Mouse (Mus musculus) MEL (cell line): ENCODE measurements around the gene Ntn1. TPM values are rescaled to one million over a fixed set of nuclear protein-coding genes. Genes with fewer than 3 reads are reported as not detected.

Experiments used
- DNase-seq: peaks from one replicate; pipeline ENCODE4 v3.0.0; 2011; ENCODE audit warnings: low read depth, low spot score
- H3K27ac ChIP-seq: 2 replicates; pipeline ENCODE4 v1.5.1; 2012; ENCODE audit warnings: low read depth, mild to moderate bottlenecking, control low read depth, low read length, moderate library complexity; ENCODE audit not compliant: control insufficient read depth
- H3K27me3 ChIP-seq, 2 experiments: fragments of 150-350 bp in 1 of 2; sonication (generic) in 1 of 2; 2 replicates each; pipeline ENCODE4 v1.6.1; 2012; ENCODE audit warnings: low read length in 2 of 2, mild to moderate bottlenecking in 2 of 2, improper control_type of control experiment in 1 of 2, moderate library complexity in 1 of 2; ENCODE audit not compliant: insufficient read depth in 2 of 2, control insufficient read depth in 1 of 2
- H3K36me3 ChIP-seq, 2 experiments: 2 replicates each; pipeline ENCODE4 v1.6.1; 2012 to 2014; ENCODE audit warnings: low read length in 2 of 2, improper control_type of control experiment in 1 of 2, inconsistent platforms in 1 of 2, mild to moderate bottlenecking in 1 of 2; ENCODE audit not compliant: insufficient read depth in 2 of 2, control insufficient read depth in 1 of 2
- H3K4me1 ChIP-seq, 2 experiments: fragments of 150-350 bp in 1 of 2; sonication (generic) in 1 of 2; 2 replicates each; pipeline ENCODE4 v1.6.1; 2012; ENCODE audit warnings: low read length in 2 of 2, improper control_type of control experiment in 1 of 2, mild to moderate bottlenecking in 1 of 2; ENCODE audit not compliant: insufficient read depth in 2 of 2, control insufficient read depth in 1 of 2
- H3K4me3 ChIP-seq, 2 experiments: fragments of 150-350 bp in 1 of 2; sonication (generic) in 1 of 2; 2 replicates each; pipeline ENCODE4 v1.5.1; 2012; ENCODE audit warnings: low read depth in 2 of 2, low read length in 2 of 2, mild to moderate bottlenecking in 2 of 2, moderate library complexity in 2 of 2, control low read depth in 1 of 2, improper control_type of control experiment in 1 of 2; ENCODE audit not compliant: control insufficient read depth in 1 of 2, insufficient read depth in 1 of 2
- H3K79me2 ChIP-seq: 2 replicates; pipeline ENCODE4 v1.6.1; 2012; ENCODE audit warnings: mild to moderate bottlenecking, low read length, moderate library complexity; ENCODE audit not compliant: control insufficient read depth, poor library complexity, insufficient read depth
- H3K9ac ChIP-seq: 2 replicates; pipeline ENCODE4 v1.6.1; 2012; ENCODE audit warnings: low read depth, mild to moderate bottlenecking, control low read depth, low read length, moderate library complexity; ENCODE audit not compliant: control insufficient read depth, poor library complexity, severe bottlenecking
- H3K9me3 ChIP-seq: fragments of 150-350 bp; sonication (generic); replicated peaks from 2 replicates; pipeline ENCODE4 v1.6.1; 2012; ENCODE audit warnings: mild to moderate bottlenecking, low read length, improper control_type of control experiment, moderate library complexity; ENCODE audit not compliant: insufficient read depth
- GATA1 ChIP-seq: IDR thresholded peaks from 2 replicates; pipeline ENCODE4 v1.6.1; 2011; ENCODE audit warnings: low read depth, low read length, improper control_type of control experiment
- HCFC1 ChIP-seq: IDR thresholded peaks from 2 replicates; pipeline ENCODE4 v1.6.1; 2012; ENCODE audit warnings: low read depth, mild to moderate bottlenecking, inconsistent platforms, low read length, improper control_type of control experiment, moderate library complexity
- JUND ChIP-seq: IDR thresholded peaks from 2 replicates; pipeline ENCODE4 v1.6.1; 2011; ENCODE audit warnings: low read depth, mild to moderate bottlenecking, improper control_type of control experiment, low read length
- KAT2A ChIP-seq: conservative IDR thresholded peaks from 2 replicates; pipeline ENCODE4 v1.6.1; 2012; ENCODE audit warnings: low read depth, low read length, improper control_type of control experiment, inconsistent platforms
- MAFK ChIP-seq: IDR thresholded peaks from 2 replicates; pipeline ENCODE4 v1.6.1; 2011; ENCODE audit warnings: low read depth, mild to moderate bottlenecking, low read length, improper control_type of control experiment, borderline replicate concordance
- MAX ChIP-seq: IDR thresholded peaks from 2 replicates; pipeline ENCODE4 v1.6.1; 2011; ENCODE audit warnings: low read length, improper control_type of control experiment
- MAZ ChIP-seq: IDR thresholded peaks from 2 replicates; pipeline ENCODE4 v1.6.1; 2012; ENCODE audit warnings: low read depth, mild to moderate bottlenecking, inconsistent platforms, low read length, improper control_type of control experiment
- MEF2A ChIP-seq: IDR thresholded peaks from 2 replicates; pipeline ENCODE4 v1.6.1; 2014; ENCODE audit warnings: low read depth, mild to moderate bottlenecking, inconsistent platforms, low read length, improper control_type of control experiment; ENCODE audit not compliant: poor library complexity, insufficient replicate concordance, severe bottlenecking; ENCODE audit errors: extremely low read depth
- MXI1 ChIP-seq: IDR thresholded peaks from 2 replicates; pipeline ENCODE4 v1.6.1; 2011; ENCODE audit warnings: mild to moderate bottlenecking, low read depth, low read length, improper control_type of control experiment
- NELFE ChIP-seq: IDR thresholded peaks from 2 replicates; pipeline ENCODE4 v1.6.1; 2011; ENCODE audit warnings: low read depth, low read length, improper control_type of control experiment
- NRF1 ChIP-seq: IDR thresholded peaks from 2 replicates; pipeline ENCODE4 v1.6.1; 2014; ENCODE audit warnings: low read depth, mild to moderate bottlenecking, inconsistent platforms, low read length, improper control_type of control experiment, moderate library complexity; ENCODE audit not compliant: poor library complexity, insufficient read depth, severe bottlenecking
- POLR2AphosphoS5 ChIP-seq: IDR thresholded peaks from 2 replicates; pipeline ENCODE4 v1.6.1; 2012; ENCODE audit warnings: low read depth, borderline replicate concordance, mild to moderate bottlenecking, inconsistent platforms, low read length, moderate library complexity, mixed read lengths
- SIN3A ChIP-seq: IDR thresholded peaks from 2 replicates; pipeline ENCODE4 v1.6.1; 2012; ENCODE audit warnings: low read length, improper control_type of control experiment, inconsistent platforms
- TCF12 ChIP-seq: IDR thresholded peaks from 2 replicates; pipeline ENCODE4 v1.6.1; 2014; ENCODE audit warnings: low read depth, mild to moderate bottlenecking, inconsistent platforms, low read length, improper control_type of control experiment, moderate library complexity
- USF1 ChIP-seq: IDR thresholded peaks from 2 replicates; pipeline ENCODE4 v1.6.1; 2014; ENCODE audit warnings: low read depth, mild to moderate bottlenecking, inconsistent platforms, low read length, improper control_type of control experiment, moderate library complexity
- USF2 ChIP-seq, 2 experiments: IDR thresholded peaks; 2 replicates each; pipeline ENCODE4 v1.6.1; 2011 to 2012; ENCODE audit warnings: improper control_type of control experiment in 2 of 2, low read length in 2 of 2, borderline replicate concordance in 1 of 2, inconsistent platforms in 1 of 2, low read depth in 1 of 2, mild to moderate bottlenecking in 1 of 2; ENCODE audit not compliant: insufficient read depth in 1 of 2
- polyA plus RNA-seq, 2 experiments: library from polyadenylated mRNA; stranded (reverse) in 1 of 2; unstranded in 1 of 2; fragments of >175 nt in 1 of 2; fragments of >200 nt in 1 of 2; gene quantifications; 2 replicates each; pipeline versions ENCODE4 v1.2.1 to v1.2.4; 2012; ENCODE audit warnings: low replicate concordance in 2 of 2, low read depth in 1 of 2; ENCODE audit not compliant: insufficient read length in 2 of 2, insufficient read depth in 1 of 2, missing spikeins in 1 of 2
- total RNA-seq: library from RNA; depleted of rRNA; stranded (reverse); fragments of 300-350 nt; gene quantifications from 2 replicates; pipeline ENCODE4 v1.2.3, GENCODE M21; 2012

Gene Ntn1
- total and polyA plus RNA-seq, 3 experiments = not detected

DNA sequence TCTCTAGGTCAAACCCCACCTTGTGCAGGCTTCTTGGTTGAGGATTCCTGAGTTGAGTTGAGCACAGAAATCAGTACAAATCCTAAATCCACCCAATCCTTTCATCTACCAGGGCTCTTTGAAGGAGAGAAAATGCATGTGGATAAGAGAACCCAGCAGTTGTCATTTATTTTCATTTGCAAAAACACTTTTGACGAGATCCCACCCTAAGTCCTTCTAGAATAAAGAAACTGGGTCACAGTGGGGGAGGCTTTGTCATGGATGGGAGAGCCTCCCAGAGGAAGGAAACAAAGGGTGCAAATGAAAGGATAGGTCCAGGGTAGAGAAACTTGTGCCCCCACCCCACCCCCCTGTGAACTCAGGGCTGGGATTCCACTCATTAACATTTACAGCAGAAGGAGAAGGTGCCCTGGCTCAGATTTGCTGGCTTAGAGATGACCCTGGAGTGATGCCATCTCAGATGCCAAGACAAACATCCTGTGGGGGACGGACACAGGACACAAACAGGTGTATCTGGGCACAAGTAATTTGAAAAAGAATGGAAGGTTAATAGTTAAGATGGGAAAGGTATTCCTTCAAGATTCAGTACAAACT lies 6.6 kb downstream of the Ntn1 start:
- Histone ChIP-seq H3K27me3 (peaks cover 0 to 3% of the 10 kb centered on the region in 2 experiments; a peak in 3 of 4 replicates), H3K27ac (no peak overlapping the region)
- TF ChIP-seq MXI1 (no peak), MEF2A (no peak)
- TF ChIP-seq, all 39 proteins: peak for 0
- Histone ChIP-seq H3K4me3 (no peak overlapping the region), H3K36me3 (no peaks in the 10 kb centered on the region), H3K9me3 (no peaks in the 10 kb centered on the region), H3K4me1 (0 out of 4 replicates have a peak, but pooled peaks cover 0 to 3% of the 10 kb centered on the region in 2 experiments), H3K79me2 (no peaks in the 10 kb centered on the region), H3K9ac (no peak overlapping the region)
- DNase-seq = no peak

DNA sequence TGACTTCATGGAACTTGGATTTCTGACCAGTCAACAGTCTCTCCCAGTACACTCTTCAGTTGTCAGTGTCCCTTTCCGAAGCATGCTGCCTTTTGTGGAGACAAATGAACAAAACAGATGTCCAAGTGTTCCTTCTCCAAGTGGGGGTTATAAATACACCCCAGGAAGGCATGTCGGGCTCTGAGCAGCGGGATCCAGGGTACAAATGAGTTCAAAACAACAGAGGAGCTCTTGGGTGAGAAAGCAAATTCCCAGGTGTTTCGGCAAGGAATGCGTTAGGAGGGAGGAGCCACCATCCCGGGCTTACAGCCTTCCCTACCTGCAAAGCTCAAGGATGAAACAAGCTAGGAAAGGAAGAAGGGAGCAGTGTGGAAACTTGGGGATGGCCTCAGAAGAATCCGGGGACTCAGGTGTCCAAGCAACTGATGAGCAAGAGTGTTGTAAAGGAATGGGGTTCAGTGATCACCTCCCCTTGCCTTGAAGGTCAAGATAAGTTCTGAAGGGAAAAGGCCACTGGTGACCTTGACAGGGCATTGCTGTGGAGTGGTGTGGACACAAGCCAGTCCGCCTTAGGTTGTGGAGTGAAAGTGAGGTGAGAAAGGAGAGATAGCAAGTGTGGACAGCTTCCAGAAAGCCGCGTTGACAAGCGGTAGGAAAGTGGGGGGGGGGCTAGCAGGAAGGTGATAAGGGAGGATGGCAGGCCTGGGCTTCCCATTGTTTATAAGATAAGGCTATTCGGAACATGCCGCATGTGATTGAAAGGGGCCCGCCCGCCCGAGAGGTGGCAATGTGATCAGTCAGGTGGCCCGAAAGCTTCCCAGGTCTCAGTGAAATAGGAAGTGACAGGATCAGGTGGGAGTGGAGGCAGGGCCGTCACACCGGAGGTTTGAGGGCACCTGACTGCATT lies 10.0 kb downstream of the Ntn1 start:
- H3K27me3 ChIP-seq = 0 out of 4 replicates have a peak, but pooled peaks cover 0 to 1% of the 10 kb centered on the region in 2 experiments
- H3K27ac ChIP-seq = no peak overlapping the region
- TF ChIP-seq USF1 = peak; percentile 69
- TF ChIP-seq MAX = no peak
- TF ChIP-seq JUND = no peak
- no peak for TF ChIP-seq GATA1
- 0 out of 2 replicates have a peak, but pooled peaks have one; percentile 14 for TF ChIP-seq TCF12
- TF ChIP-seq MXI1 = peak; percentile 21; the same call in 1 of the 2 replicates
- 0 out of 4 replicates have a peak, but pooled peaks of 1 of the 2 experiments have one; percentile 24 for TF ChIP-seq USF2 (IDR thresholded peaks at IDR 0.05; ENCODE audit: borderline replicate concordance in 1 of 2, insufficient read depth in 1 of 2, low read depth in 1 of 2, low read length in 2 of 2)
- no peak for TF ChIP-seq HCFC1
- TF ChIP-seq NELFE = no peak
- TF ChIP-seq SIN3A = no peak
- no peak for TF ChIP-seq KAT2A
- no peak for TF ChIP-seq MAFK
- no peak for TF ChIP-seq NRF1
- no peak for TF ChIP-seq MAZ
- no peak for TF ChIP-seq POLR2AphosphoS5
- DNase-seq = no peak
- 0 out of 4 replicates have a peak, but pooled peaks cover 0 to 3% of the 10 kb centered on the region in 2 experiments for H3K4me1 ChIP-seq
- H3K4me3 ChIP-seq = no peak overlapping the region
- H3K79me2 ChIP-seq = no peaks in the 10 kb centered on the region
- H3K36me3 ChIP-seq = no peaks in the 10 kb centered on the region
- H3K9me3 ChIP-seq = no peaks in the 10 kb centered on the region
- H3K9ac ChIP-seq = no peak overlapping the region
